Mouse (Mus musculus): ENCODE results near the gene Slc7a6.

- TF ChIP-seq POLR2A (IDR thresholded peaks at IDR 0.05; ENCODE audit: control insufficient read depth, low read depth, low read length) (no peak), CTCF (IDR thresholded peaks at IDR 0.05; ENCODE audit: control insufficient read depth, insufficient read depth, insufficient replicate concordance, low read depth, low read length) (no peak)
Observed at GRCm38 (mm10) chr8:106140191-106140590, 28.5 kb upstream of the Slc7a6 start.

Measured in testis, adult 2 months (tissue).